Mouse (Mus musculus): ENCODE measurements around the gene Trappc13.

Gene Trappc13

DNA sequence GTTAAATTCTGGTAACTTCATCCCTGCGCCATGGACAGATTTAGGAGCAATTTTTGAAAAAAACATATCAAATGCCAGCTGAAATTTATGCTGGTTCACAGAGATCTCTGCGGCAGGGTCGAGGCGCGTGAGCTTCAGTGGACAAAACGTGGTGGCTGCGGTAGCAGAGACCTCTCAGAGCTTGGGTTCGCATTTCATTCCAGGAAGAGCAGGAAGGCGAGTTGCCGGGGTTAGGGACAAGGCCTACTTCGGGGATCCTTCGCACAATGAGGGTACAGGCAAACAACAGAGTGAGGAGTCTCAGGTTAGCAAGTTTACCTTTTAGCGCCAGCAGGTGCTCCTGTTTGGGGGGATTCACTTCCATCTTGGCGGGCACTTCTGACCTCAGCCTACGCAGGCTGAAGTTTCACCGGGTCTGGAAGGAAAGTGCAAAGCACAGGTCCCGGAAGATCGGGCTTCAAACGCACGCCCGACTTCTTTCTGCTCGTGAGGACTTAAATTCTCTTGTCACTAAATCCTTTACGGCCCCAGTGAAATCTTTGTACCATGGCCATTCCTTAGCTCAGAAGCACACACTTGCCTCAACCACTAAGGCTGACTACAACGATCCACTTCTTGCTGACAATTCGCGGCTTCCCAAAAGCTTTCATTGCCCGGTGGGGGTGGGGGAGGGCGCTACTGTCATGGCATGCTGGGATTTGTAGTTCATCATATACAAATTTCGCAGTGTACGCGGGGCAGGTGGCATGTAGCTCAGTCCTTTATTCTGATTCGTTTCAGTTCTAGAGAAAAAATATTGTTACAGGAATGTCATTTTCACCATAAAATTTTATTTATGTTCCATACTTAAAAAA is at the start of gene Trappc13:
TSS of gene Trappc13 (minus strand) at position 674 of the 854 bp plus-strand sequence.
- no peak for TF ChIP-seq GATA4 (IDR thresholded peaks at IDR 0.05; ENCODE audit: insufficient replicate concordance, low read length)

DNA sequence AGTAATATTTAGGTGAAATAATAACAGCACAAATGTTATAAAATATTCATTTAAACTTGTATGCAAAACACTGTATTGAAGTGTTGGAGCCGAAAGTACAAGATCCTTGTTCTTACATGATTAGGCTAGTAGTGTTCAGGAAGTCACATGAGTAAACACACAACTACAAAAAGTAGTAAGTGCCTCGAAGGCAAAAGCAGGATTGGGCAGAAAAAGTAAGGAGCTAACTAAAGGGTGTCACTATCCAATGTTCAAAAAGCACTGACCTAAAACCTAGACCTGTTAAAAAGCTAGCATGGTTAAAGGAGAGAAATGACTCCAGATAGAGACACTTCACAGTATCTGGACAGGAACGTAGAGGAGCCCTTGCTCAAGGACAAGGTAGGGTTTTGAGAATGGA is 49.2 kb upstream of the Trappc13 start:
- no peak for TF ChIP-seq GATA4 (IDR thresholded peaks at IDR 0.05; ENCODE audit: insufficient replicate concordance, low read length)

DNA sequence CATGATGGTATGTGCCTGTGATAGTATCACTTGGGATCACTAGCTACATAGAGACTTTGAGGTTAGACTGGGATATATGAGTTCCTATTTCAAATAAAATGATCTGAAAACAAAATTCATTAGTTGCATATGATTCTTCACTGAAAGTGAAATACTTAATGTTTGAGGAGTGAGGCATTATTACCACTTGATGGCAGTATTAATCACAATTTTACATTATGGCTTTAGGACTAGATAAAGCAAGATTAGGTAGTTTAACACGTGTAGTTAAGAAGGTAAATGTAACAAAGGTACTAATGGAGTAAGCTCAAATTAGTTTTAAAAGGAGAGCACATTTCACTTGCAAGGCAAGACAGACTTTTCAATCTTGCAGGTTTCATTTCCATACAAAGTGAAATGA is 26.0 kb upstream of the Trappc13 start:
- no peak for TF ChIP-seq GATA4 (IDR thresholded peaks at IDR 0.05; ENCODE audit: insufficient replicate concordance, low read length)

DNA sequence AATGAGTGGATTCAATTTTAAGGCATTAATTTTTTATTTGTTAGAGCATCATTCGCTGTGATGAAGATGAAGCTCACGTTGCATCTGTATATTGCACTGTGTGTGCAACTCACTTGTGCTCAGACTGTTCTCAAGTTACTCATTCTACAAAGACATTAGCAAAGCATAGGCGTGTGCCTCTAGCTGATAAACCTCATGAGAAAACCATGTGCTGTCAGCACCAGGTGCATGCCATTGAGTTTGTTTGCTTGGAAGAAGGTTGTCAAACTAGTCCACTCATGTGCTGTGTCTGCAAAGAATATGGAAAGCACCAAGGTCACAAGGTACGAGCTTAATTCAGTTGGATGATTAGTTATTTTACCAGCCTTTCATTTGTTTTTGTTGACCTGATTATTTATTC is 9.1 kb upstream of the Trappc13 start:
- no peak for TF ChIP-seq GATA4 (IDR thresholded peaks at IDR 0.05; ENCODE audit: insufficient replicate concordance, low read length)

DNA sequence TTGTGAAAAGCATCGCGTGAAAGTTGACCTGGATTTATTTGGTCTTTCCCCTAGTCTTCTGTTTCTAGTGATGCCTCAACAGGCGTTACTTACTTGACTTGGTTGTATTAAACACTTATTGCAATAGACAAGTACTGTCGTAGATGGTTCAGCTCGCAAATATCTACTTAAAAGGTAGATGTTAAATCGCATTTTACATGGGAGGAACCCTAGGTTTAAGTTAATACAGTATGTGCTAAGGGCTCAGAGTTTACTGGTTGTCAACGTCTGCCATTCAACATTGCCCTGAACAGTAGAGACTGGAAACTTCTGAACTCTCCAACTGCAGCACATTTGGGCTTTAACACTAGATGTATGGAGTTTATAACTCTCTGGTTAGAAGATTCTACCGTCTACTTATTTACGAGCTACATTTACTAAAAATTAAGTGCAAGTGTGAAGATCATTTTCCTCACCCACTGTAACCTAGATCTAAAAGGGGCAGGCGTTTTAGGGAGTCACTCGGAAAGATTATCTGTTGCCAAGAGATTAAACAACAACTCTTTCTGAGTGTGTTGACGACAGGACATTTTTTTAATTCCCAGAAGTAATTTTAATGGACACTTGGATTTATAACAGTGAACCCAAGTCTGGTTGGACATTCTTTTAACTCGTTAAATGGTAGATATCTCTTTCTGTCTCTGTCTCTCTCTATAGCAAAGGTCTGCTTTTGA is 1.1 kb upstream of the Trappc13 start:
- TF ChIP-seq GATA4 (IDR thresholded peaks at IDR 0.05; ENCODE audit: insufficient replicate concordance, low read length), result no peak

DNA sequence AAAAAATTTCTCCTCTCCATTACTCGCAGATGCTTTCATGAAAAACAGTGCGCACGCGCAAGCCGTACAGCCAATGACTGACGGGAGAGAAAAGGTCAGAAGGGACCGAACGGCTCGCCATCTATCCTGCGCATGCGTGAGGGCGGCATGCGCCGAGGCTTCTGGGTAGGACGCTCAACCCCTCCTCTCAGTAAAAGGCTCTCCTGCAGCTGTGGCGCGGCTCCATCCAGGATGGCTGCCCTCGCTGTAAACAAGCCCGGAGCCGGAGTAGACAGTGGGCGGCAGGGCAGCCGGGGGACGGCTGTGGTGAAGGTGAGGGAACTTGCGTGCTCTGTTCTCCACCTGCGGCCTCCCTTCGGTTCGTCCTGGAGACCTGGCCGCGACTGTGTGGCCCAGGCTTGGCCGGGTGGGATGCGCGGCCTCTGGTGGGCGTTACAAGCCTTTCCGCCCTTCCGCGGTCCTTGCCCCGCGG is 417 bp upstream of the Trappc13 start, which contains the start of gene Trim23:
TSS of gene Trim23 (plus strand) at position 148 of the 472 bp plus-strand sequence.
- TF ChIP-seq GATA4 (IDR thresholded peaks at IDR 0.05; ENCODE audit: insufficient replicate concordance, low read length), result no peak

DNA sequence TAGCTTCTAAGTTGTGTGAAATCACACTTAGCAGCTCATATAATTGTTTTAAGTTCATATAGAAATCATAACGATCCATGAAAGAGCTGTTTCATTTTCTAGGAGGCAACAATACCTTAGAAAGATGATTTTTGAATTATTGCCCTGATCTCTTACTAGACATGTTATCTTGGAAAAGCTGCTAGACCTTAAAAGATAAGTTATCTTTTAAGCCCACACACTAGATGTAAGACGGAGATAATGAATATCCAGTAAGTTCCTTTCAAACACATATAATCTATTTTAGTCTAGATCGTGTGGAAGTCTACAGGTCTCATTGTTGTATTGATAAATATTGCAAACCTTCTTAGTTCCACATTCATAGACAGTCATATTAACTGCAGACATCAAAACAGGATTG is 1.4 kb downstream of the Trappc13 start:
- TF ChIP-seq GATA4 (IDR thresholded peaks at IDR 0.05; ENCODE audit: insufficient replicate concordance, low read length), result no peak

DNA sequence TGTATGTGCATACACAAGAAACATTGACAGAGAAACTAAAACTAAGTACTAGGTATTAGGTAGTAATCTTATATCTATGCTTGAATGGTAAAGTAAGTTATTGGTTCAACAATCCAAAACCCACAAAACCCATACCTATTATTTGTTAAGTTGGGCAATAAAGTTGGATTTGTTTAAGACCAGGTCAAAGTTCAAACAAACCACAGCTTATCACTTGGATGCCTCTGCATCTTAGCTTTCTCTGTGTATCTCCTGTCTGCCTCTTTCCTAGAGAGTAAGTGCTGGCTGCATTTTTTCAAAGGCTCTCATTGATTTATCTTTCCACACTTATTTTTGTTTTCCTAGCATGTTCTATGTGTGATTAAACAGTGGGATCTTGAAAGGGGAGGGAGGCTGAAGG is 5.8 kb downstream of the Trappc13 start:
- no peak for TF ChIP-seq GATA4 (IDR thresholded peaks at IDR 0.05; ENCODE audit: insufficient replicate concordance, low read length)

DNA sequence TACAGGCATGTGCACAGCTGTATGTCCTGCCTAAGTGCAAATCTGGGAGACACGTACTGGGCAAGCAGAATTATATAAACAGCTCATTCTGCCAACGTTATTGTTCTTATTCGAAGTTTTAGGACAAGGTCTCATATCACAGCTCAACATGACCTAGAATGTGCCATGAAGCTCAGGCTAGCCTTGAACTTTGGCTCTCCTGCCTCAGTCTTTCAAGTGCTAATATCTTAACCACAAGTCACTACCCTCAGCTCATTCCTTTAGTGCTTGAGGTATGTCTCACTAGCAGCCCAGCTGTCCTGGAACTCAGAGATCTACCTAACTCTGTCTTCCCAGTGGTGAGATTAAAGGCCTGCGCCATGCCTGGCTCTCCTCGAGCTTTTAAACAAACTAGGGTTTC is 6.6 kb downstream of the Trappc13 start:
- TF ChIP-seq GATA4 (IDR thresholded peaks at IDR 0.05; ENCODE audit: insufficient replicate concordance, low read length), result no peak

DNA sequence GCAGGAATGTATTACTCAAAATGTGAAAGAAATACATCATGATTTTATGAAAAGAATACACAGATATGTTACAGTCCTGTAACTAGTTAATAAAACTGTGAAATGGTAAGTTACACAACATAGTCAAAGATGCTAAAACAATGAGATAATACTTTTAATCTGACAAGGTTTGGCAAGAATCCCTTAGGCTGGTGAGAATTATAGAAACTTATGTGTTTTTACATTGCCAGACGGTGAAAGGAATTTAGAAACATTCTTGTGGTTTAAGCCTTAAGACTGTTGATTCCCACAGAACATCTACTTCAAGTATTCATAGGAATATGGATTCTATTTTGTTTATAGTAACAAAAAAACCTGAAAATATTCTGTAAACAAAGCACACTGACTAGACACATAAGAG is 22.6 kb downstream of the Trappc13 start:
- no peak for TF ChIP-seq GATA4 (IDR thresholded peaks at IDR 0.05; ENCODE audit: insufficient replicate concordance, low read length)

DNA sequence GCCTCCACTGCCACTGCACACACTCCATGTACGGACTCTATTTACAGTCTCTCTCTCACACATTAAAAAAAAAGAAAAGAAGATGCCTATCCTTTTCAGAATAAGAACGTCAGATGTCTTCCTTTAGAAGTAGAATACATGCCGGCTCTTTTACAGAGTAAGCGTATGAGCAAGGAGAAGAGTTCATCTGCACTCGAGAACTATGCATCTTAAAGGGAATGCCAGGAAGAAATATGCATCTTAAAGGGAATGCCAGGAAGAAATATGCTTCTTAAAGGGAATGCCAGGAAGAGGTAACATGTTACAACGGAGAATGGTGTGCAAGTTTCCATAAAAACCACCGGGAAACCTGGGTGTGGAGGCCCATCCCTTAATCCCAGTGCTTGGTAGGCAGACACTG is 23.2 kb downstream of the Trappc13 start:
- no peak for TF ChIP-seq GATA4 (IDR thresholded peaks at IDR 0.05; ENCODE audit: insufficient replicate concordance, low read length)

DNA sequence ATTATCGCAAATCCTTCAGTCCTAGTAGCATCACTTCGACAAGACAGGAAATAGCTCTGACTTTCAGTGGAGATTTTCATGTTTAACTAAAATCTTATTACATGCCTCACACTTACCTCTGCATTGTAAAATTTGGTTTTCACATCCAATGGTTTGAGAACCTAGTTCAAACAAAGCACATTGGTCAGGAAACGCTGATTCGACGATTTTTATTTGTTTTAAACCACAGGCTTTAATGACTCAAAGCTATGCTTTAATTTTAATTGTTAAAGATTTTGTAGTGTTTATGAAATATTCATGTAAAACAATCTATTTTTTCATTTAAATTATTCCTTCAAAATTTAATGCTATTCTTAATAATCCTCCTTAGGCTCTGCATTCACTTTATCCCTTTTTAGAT is 24.1 kb downstream of the Trappc13 start:
- no peak for TF ChIP-seq GATA4 (IDR thresholded peaks at IDR 0.05; ENCODE audit: insufficient replicate concordance, low read length)

DNA sequence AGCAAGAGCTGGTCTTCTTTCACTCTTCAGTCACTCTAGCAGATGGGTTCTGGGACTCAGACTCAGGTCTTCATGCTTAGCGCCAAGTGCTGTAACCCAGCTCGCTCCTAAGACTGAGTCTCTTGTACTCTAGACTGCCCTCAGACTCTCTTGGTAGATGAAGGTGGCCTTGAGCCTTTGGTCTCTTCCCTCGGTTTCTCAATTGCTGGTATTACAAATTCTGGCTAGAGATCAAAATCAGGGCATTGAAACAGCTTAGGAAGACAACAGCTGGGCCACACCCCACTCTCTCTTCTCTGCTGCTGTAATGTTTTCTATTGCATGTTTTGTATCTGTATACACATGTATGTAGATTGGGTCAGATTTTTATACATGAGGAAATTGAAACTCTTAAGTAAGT is 32.6 kb downstream of the Trappc13 start:
- no peak for TF ChIP-seq GATA4 (IDR thresholded peaks at IDR 0.05; ENCODE audit: insufficient replicate concordance, low read length)

DNA sequence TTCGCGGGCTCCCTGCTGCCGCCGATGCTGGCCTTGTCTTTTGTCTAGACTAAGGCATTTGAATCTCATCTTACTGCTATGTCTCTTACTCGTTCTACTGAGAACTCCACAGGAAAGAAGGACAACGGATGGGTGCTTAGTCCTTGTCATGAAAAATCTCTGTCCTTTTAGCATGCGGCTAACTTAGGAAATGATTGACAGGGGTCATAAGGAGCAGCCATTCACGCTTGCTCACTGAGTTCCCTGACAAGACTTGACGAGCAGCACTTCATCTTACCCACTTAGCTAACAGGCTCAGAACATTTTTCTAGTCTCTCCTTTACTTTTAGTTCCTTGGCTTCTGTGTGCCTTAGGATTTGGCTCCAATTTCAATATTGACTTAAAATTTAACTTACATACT is 33.4 kb downstream of the Trappc13 start:
- TF ChIP-seq GATA4 (IDR thresholded peaks at IDR 0.05; ENCODE audit: insufficient replicate concordance, low read length), result no peak

DNA sequence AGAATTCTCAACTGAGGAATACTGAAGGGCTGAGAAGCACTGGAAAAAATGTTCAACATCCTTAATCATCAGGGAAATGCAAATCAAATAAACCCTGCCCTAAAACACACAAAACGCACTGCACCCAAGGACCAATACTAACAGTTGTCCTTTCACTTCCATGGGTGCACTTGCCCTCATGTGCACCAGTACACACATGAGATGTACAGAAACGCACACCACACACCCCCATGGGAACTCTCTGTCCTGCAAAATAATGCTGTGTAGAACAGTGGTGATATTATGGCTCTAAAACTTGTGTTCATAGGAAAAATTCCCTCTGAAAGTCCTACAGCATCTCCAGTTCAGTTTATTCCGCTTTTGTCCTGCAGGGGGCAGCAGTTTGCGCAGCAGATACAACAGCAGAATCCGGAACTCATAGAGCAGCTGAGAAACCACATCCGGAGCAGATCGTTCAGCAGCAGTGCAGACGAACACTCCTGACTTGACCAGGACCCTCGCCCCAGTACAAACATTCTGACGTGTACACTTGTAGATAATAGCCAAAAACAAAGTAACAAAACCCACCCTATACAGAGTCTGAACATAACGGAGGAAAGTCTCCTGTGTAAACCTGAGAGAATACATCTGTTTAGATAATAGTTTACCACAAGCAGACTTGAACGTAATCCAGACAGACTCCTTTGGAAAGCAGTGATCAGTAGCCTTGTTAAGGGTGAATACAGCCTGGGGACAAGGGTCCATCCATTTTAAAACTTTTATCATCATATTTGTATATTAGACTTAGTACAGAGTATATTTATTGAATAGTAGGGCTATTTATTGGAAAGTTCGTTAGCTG is 38.7 kb downstream of the Trappc13 start:
- TF ChIP-seq GATA4 (IDR thresholded peaks at IDR 0.05; ENCODE audit: insufficient replicate concordance, low read length), result no peak
